23 mouse cellular contexts compared by ENCODE assay signal in genomic region chr5:77575780-77576179, GRCm38 (mm10).
"Had no signal": no experiment of that assay in that cellular context is flagged by ENCODE, and none has a peak within 500 bp of the region (broad histone marks: within the 10 kb centered on the region; RNA-seq: fewer than 3 reads in every experiment).

No protein-coding gene starts in this region.

- H3K4me3 ChIP-seq: limb, embryonic 10.5 days; limb, embryonic 13.5 days; liver, embryonic 12.5 days; liver, embryonic 15.5 days; lung, embryonic 15.5 days; megakaryocyte, embryonic 14.5 days; midbrain, embryonic 10.5 days; midbrain, embryonic 13.5 days; neural tube, embryonic 12.5 days had no signal

- H3K36me3 ChIP-seq: limb, embryonic 10.5 days; limb, embryonic 13.5 days; liver, embryonic 12.5 days; liver, embryonic 15.5 days; lung, embryonic 15.5 days; midbrain, embryonic 10.5 days; midbrain, embryonic 13.5 days; neural tube, embryonic 12.5 days had no signal

- H3K4me1 ChIP-seq: liver, embryonic 12.5 days; liver, embryonic 15.5 days; megakaryocyte, embryonic 14.5 days had no signal

- H3K27me3 ChIP-seq: limb, embryonic 13.5 days; liver, embryonic 12.5 days; liver, embryonic 15.5 days; lung, embryonic 15.5 days; megakaryocyte, embryonic 14.5 days; midbrain, embryonic 13.5 days; neural tube, embryonic 12.5 days had no signal

- H3K9ac ChIP-seq: limb, embryonic 13.5 days; liver, embryonic 12.5 days; liver, embryonic 15.5 days; lung, embryonic 15.5 days; midbrain, embryonic 13.5 days; neural tube, embryonic 12.5 days had no signal

- ATAC-seq: liver, embryonic 12.5 days; midbrain, embryonic 13.5 days had no signal

- DNase-seq: kidney, adult 9 months; kidney, postnatal 14 days; kidney, postnatal 4 days; liver; lung, adult 18-20 months; lung, postnatal 10 days; lung, postnatal 36 days; right cerebral cortex, adult 18-20 months; right cerebral cortex, postnatal 14 days; right cerebral cortex, postnatal 4 days; thymus, adult 2 months; thymus, postnatal 14 days; thymus, postnatal 4 days had no signal

- H3K27ac ChIP-seq: limb, embryonic 10.5 days; limb, embryonic 13.5 days; liver, embryonic 12.5 days; liver, embryonic 15.5 days; lung, embryonic 15.5 days; midbrain, embryonic 10.5 days; midbrain, embryonic 13.5 days; neural tube, embryonic 12.5 days; stomach, postnatal 0 days had no signal

- H3K4me2 ChIP-seq: limb, embryonic 13.5 days; liver, embryonic 12.5 days; liver, embryonic 15.5 days; lung, embryonic 15.5 days; midbrain, embryonic 13.5 days; neural tube, embryonic 12.5 days had no signal

- H3K9me3 ChIP-seq: limb, embryonic 10.5 days; limb, embryonic 13.5 days; liver, embryonic 12.5 days; liver, embryonic 15.5 days; lung, embryonic 15.5 days; midbrain, embryonic 10.5 days; midbrain, embryonic 13.5 days; neural tube, embryonic 12.5 days had no signal
